Mouse (Mus musculus): ENCODE results near the gene Fgl2.

DNA sequence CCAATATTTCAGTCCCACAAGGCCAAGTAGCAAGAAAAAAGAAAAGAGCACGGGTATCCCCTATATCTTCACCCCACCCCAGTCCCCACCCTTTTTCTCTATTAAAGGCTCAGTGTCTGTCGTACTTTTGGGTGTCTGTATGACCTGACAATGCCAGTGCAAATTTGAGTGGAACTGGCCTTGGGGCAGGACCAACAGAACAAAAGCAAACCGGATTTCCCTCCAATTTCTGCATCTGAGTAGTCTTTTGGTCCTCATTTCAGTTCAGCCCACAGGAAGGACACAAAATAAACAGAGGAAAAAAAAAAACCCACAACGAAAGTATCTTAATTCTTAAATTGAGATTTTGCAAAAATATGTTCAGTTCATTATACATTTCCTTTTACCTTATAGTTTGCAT is 46.2 kb downstream of the Fgl2 start:
- TF ChIP-seq CTCF (IDR thresholded peaks at IDR 0.05; ENCODE audit: borderline replicate concordance, control insufficient read depth, extremely low read depth, insufficient read depth, low read length, poor library complexity), result no peak
- TF ChIP-seq POLR2A (IDR thresholded peaks at IDR 0.05; ENCODE audit: control insufficient read depth, extremely low read depth, insufficient read depth, low read length, poor library complexity), result no peak
